Mouse (Mus musculus): ENCODE measurements around the gene Cygb.

Gene Cygb

DNA sequence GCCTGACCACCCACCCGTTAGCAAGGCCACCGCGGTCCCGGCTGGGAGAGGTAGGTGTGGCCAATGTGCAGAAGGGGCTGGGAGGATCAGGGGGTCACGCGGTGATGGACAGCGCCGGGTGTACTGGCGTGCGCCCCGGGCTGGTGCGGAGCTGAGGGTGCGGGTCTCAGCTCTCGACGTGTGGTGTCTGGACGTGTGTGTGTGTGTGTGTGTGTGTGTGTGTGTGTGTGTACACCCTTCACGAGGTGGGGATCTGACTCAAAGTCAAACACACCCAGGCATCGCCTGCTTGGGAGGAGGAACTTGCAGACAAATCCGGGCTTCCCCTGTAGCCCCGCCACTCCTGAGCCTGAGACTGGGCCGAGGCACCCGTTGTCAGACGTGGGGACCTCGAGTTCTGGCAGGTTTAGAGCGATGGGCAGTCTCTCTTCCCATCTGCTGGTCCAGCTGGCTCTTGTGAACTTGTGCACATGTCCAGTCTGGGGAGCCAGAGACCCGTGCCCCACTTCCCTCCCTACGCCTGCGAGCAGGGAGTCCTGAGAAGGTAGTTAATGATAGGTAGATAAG, at the start of gene Cygb:
Gene Cygb, minus strand, starts transcription at position 59 of the 567 bp plus-strand sequence.
- H3K27me3 ChIP-seq (ENCODE audit: control insufficient read depth, insufficient read depth, low read length, poor library complexity, severe bottlenecking): no peaks in the 10 kb centered on the region
- no peaks in the 10 kb centered on the region for H3K36me3 ChIP-seq (ENCODE audit: control insufficient read depth, insufficient read depth, low read length, poor library complexity, severe bottlenecking)
- no peak for DNase-seq (ENCODE audit: low read depth, low spot score)

DNA sequence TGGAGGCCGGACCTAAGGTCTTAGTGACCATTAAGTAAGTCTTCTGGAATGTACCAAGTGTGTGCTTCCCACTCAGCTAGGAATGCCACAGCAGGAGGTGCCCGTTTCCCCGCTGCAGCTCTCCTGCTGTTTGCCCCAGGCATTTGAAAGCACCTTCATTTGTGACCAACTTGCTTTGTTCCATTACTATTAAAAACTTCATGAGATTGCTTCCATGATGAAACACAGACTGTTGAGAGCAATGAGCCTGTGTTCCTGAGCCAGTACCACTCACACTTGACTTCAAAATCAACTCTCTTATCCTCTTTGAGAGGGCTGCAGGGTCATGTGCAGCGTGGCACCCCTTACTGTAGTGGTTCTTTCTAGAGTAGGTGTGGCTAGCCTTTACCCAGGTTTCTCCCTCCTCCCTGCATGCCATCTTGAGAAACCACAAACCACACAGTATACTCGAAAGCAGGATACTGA, 47.3 kb upstream of the Cygb start:
- Histone ChIP-seq H3K27me3 (ENCODE audit: control insufficient read depth, insufficient read depth, low read length, poor library complexity, severe bottlenecking) (0 out of 2 replicates have a peak, but pooled peaks cover 3% of the 10 kb centered on the region), H3K36me3 (ENCODE audit: control insufficient read depth, insufficient read depth, low read length, poor library complexity, severe bottlenecking) (no peaks in the 10 kb centered on the region)
- DNase-seq (ENCODE audit: low read depth, low spot score): no peak

DNA sequence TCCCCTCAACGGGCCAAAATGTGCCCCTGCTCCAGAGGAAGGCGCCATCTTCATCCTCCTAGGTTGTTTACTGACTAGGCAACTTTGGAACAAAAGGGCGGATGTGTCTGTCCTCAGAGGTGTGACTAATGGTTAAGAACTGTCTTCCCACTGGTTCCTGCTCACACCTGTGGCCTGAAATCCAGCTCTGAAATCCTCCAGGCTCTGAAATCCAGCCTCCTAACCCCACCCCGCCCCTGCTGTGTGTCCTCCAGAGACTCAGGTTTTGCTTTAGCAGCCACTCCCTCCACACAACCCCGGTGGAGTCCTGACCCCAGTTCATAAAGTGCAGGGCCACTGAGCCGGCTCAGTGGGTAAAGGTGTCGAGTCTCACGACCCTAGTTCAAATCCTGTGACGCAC, 43.4 kb upstream of the Cygb start:
- DNase-seq (ENCODE audit: low read depth, low spot score): no peak

GRCm38 (mm10) chr11:116696426-116696825, 42.3 kb upstream of the Cygb start:
- Histone ChIP-seq H3K27me3 (ENCODE audit: control insufficient read depth, insufficient read depth, low read length, poor library complexity, severe bottlenecking) (0 out of 2 replicates have a peak, but pooled peaks cover 3% of the 10 kb centered on the region), H3K36me3 (ENCODE audit: control insufficient read depth, insufficient read depth, low read length, poor library complexity, severe bottlenecking) (no peaks in the 10 kb centered on the region)
- DNase-seq (ENCODE audit: low read depth, low spot score): no peak

More for the DNA sequence above, 43.4 kb upstream of the Cygb start:
- Histone ChIP-seq H3K36me3 (ENCODE audit: control insufficient read depth, insufficient read depth, low read length, poor library complexity, severe bottlenecking) (no peaks in the 10 kb centered on the region), H3K27me3 (ENCODE audit: control insufficient read depth, insufficient read depth, low read length, poor library complexity, severe bottlenecking) (0 out of 2 replicates have a peak, but pooled peaks cover 3% of the 10 kb centered on the region)

- H3K36me3 ChIP-seq (ENCODE audit: control insufficient read depth, insufficient read depth, low read length, poor library complexity, severe bottlenecking): no peaks in the 10 kb centered on the region
- 0 out of 2 replicates have a peak, but pooled peaks cover 3% of the 10 kb centered on the region for H3K27me3 ChIP-seq (ENCODE audit: control insufficient read depth, insufficient read depth, low read length, poor library complexity, severe bottlenecking)
- DNase-seq (ENCODE audit: low read depth, low spot score): no peak
Measured at GRCm38 (mm10) chr11:116695194-116695880, 41.2 kb upstream of the Cygb start.

- no peaks in the 10 kb centered on the region for H3K36me3 ChIP-seq (ENCODE audit: control insufficient read depth, insufficient read depth, low read length, poor library complexity, severe bottlenecking)
- no peak for DNase-seq (ENCODE audit: low read depth, low spot score)
- 0 out of 2 replicates have a peak, but pooled peaks cover 3% of the 10 kb centered on the region for H3K27me3 ChIP-seq (ENCODE audit: control insufficient read depth, insufficient read depth, low read length, poor library complexity, severe bottlenecking)
Measured at GRCm38 (mm10) chr11:116694250-116695193, 40.4 kb upstream of the Cygb start.

GRCm38 (mm10) chr11:116693899-116694249, 39.8 kb upstream of the Cygb start:
- no peak for DNase-seq (ENCODE audit: low read depth, low spot score)
- H3K27me3 ChIP-seq (ENCODE audit: control insufficient read depth, insufficient read depth, low read length, poor library complexity, severe bottlenecking): 0 out of 2 replicates have a peak, but pooled peaks cover 3% of the 10 kb centered on the region
- no peaks in the 10 kb centered on the region for H3K36me3 ChIP-seq (ENCODE audit: control insufficient read depth, insufficient read depth, low read length, poor library complexity, severe bottlenecking)

DNA sequence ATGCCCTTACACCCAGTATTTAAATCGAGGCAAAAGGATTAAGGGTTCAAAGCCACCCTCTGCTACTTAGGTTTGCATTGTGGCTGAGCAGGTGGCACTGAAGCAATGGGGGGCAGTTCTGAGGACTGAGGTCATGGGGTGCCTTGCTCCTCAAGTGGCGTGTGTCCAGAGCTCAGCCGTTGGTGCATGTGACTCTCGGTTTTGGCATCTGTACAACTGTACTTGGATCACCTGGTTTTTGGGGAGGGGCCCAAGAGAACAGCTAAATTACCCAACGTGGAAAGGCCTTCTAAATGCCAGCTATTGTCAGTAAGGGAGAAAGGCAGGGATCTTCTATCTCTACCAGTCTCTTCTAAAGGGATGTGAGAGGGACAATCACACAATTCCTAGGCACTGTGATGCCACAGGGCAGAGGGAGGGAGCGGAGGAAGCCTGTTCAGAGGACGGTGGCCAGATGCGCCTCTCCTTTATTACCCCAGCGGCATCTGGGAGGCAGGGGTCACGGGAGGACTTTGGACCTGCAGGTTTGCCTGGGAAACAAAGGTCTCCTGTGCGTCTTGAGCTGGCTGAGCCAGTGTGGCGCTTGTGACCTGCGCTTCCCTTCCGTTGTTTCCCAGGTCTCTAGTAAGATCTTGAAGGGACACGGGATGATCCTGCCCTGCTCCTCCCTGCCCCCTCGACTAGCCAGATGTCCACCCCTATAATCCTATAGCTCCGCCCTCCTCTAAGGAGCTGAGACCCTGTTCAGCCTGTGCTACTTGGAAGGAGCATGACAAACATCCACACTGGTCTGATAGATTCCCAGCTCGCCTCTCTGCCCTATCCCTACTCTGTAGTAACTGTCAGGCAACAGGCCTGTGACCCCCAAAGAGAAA, 36.8 kb upstream of the Cygb start:
- Histone ChIP-seq H3K27me3 (ENCODE audit: control insufficient read depth, insufficient read depth, low read length, poor library complexity, severe bottlenecking) (no peaks in the 10 kb centered on the region), H3K36me3 (ENCODE audit: control insufficient read depth, insufficient read depth, low read length, poor library complexity, severe bottlenecking) (no peaks in the 10 kb centered on the region)
- no peak for DNase-seq (ENCODE audit: low read depth, low spot score)

GRCm38 (mm10) chr11:116689622-116690021, 35.5 kb upstream of the Cygb start:
- H3K36me3 ChIP-seq (ENCODE audit: control insufficient read depth, insufficient read depth, low read length, poor library complexity, severe bottlenecking): no peaks in the 10 kb centered on the region
- DNase-seq (ENCODE audit: low read depth, low spot score): no peak
- no peaks in the 10 kb centered on the region for H3K27me3 ChIP-seq (ENCODE audit: control insufficient read depth, insufficient read depth, low read length, poor library complexity, severe bottlenecking)

- no peaks in the 10 kb centered on the region for H3K36me3 ChIP-seq (ENCODE audit: control insufficient read depth, insufficient read depth, low read length, poor library complexity, severe bottlenecking)
- DNase-seq (ENCODE audit: low read depth, low spot score): no peak
Measured at GRCm38 (mm10) chr11:116687897-116688296, 33.8 kb upstream of the Cygb start.

GRCm38 (mm10) chr11:116685729-116686128, 31.6 kb upstream of the Cygb start:
- H3K27me3 ChIP-seq (ENCODE audit: control insufficient read depth, insufficient read depth, low read length, poor library complexity, severe bottlenecking): no peaks in the 10 kb centered on the region
- DNase-seq (ENCODE audit: low read depth, low spot score): no peak
- H3K36me3 ChIP-seq (ENCODE audit: control insufficient read depth, insufficient read depth, low read length, poor library complexity, severe bottlenecking): no peaks in the 10 kb centered on the region

More at GRCm38 (mm10) chr11:116687897-116688296, 33.8 kb upstream of the Cygb start:
- H3K27me3 ChIP-seq (ENCODE audit: control insufficient read depth, insufficient read depth, low read length, poor library complexity, severe bottlenecking): no peaks in the 10 kb centered on the region

DNA sequence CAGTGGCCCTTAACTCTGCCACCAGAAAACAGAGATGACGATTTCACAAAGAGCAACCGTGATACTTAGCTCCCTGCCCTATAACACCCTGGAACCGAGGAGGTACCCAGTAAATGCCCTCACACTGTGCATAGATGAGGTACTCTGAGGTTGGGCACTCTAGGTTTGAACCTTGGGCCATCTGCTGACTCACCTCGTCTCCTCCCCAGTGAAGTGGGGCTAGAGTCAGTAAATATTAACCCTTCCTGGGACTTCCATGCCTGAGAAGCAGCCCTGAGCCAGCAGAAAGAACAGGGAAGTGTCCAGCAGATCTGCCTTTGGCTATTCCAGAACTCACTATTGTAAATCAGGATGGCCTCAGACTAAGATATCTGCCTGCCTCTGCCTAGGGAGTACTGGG, 29.7 kb upstream of the Cygb start:
- H3K36me3 ChIP-seq (ENCODE audit: control insufficient read depth, insufficient read depth, low read length, poor library complexity, severe bottlenecking): no peaks in the 10 kb centered on the region
- H3K27me3 ChIP-seq (ENCODE audit: control insufficient read depth, insufficient read depth, low read length, poor library complexity, severe bottlenecking): no peaks in the 10 kb centered on the region
- DNase-seq (ENCODE audit: low read depth, low spot score): no peak

GRCm38 (mm10) chr11:116682501-116683144, 28.5 kb upstream of the Cygb start:
- DNase-seq (ENCODE audit: low read depth, low spot score): no peak
- Histone ChIP-seq H3K36me3 (ENCODE audit: control insufficient read depth, insufficient read depth, low read length, poor library complexity, severe bottlenecking) (no peaks in the 10 kb centered on the region), H3K27me3 (ENCODE audit: control insufficient read depth, insufficient read depth, low read length, poor library complexity, severe bottlenecking) (no peaks in the 10 kb centered on the region)

All from splenic B cell, adult 2 months (primary cell).